Mouse (Mus musculus): ENCODE measurements around the gene Lrrc17. TPM values are rescaled to one million over a fixed set of nuclear protein-coding genes. Genes with fewer than 3 reads are reported as not detected.
"Not testable (repeated sequence)": the region's sequence is repeated elsewhere in the genome, so short reads cannot be mapped to it uniquely, and the experiment has no call there.

Gene Lrrc17
- polyA plus RNA-seq, 1 experiment from 2014 or later = 14.3 TPM

DNA sequence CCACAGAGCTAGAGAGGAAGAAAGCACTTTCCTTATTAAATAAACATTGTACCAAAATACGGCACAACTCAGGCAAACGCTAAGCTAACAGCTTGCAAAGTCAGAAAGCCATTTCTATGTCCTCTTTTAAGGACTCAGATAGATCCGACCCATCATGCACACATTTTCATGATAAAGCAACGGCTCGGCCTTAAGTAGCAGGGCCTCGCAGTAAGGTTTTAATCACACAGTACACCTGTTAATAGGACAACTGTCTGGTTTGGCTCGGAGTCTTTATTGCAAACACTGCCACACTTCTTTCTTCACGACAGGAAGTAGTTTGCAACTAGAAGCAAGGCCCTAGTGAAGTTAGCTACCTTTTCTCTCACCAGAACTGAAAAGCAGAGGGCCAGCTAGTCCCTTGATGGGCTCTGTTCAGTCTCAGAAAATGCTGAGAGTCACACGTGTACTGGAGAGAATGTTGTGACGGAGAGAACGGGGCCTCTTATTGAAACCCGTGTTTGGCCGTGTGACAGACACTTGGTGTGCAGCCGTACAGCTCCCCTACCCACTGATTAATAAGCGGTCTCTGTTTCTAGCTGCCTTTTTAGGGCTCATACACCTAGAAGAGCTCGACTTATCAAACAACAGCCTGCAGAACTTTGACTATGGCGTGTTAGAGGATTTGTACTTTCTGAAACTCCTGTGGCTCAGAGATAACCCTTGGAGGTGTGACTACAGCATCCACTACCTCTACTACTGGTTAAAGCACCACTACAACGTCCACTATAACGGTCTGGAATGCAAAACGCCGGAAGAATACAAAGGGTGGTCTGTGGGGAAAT, 31.2 kb downstream of the Lrrc17 start:
- H3K27ac ChIP-seq (replicated peaks) = peak overlapping the region; percentile 64
- H3K4me2 ChIP-seq = peak overlapping the region; percentile 39
- no peaks in the 10 kb centered on the region for H3K9me3 ChIP-seq
- H3K27me3 ChIP-seq (replicated peaks) = no peaks in the 10 kb centered on the region
- ATAC-seq (ENCODE audit: extremely low read depth, insufficient number of reproducible peaks, low FRiP score, low TSS enrichment) = no peak; the same call in 1 of the 2 replicates
- no peaks in the 10 kb centered on the region for H3K36me3 ChIP-seq
- 50% methylated on average over 21 of the region's 21 CpGs for WGBS
- no peak overlapping the region for H3K4me3 ChIP-seq
- H3K4me1 ChIP-seq = peaks cover 15% of the 10 kb centered on the region
- H3K9ac ChIP-seq = no peak overlapping the region

DNA sequence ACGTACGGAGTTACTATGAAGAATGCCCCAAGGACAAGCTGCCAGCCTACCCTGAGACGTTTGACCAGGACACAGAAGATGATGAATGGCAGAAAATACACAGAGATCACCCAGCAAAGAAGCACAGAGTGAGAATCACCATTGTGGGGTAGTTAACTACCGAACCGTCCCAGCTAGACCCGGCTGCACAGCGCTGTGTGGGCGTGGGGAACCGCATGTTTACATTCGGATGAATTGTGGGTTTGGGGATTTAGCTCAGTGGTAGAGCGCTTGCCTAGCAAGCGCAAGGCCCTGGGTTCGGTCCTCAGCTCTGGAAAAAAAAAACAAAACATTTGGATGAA, 31.8 kb downstream of the Lrrc17 start:
- Histone ChIP-seq H3K9me3 (no peaks in the 10 kb centered on the region), H3K9ac (no peak overlapping the region), H3K27me3 (replicated peaks) (no peaks in the 10 kb centered on the region), H3K4me2 (peak overlapping the region; percentile 39), H3K27ac (replicated peaks) (peak overlapping the region; percentile 64), H3K36me3 (no peaks in the 10 kb centered on the region), H3K4me3 (no peak overlapping the region), H3K4me1 (peaks cover 15% of the 10 kb centered on the region)
- ATAC-seq (ENCODE audit: extremely low read depth, insufficient number of reproducible peaks, low FRiP score, low TSS enrichment) = no peak
- 75% methylated on average over 13 of the region's 13 CpGs for WGBS

GRCm38 (mm10) chr5:21578136-21578535, 34.8 kb downstream of the Lrrc17 start:
- Histone ChIP-seq H3K9me3 (no peaks in the 10 kb centered on the region), H3K36me3 (no peaks in the 10 kb centered on the region), H3K4me3 (no peak overlapping the region), H3K27ac (replicated peaks) (no peak overlapping the region), H3K9ac (no peak overlapping the region), H3K4me2 (no peak overlapping the region), H3K4me1 (peaks cover 32% of the 10 kb centered on the region), H3K27me3 (replicated peaks) (no peaks in the 10 kb centered on the region)
- 80% methylated on average over 3 of the region's 3 CpGs for WGBS
- no peak for ATAC-seq (ENCODE audit: extremely low read depth, insufficient number of reproducible peaks, low FRiP score, low TSS enrichment)

GRCm38 (mm10) chr5:21586763-21587162, 43.4 kb downstream of the Lrrc17 start:
- H3K27me3 ChIP-seq (replicated peaks) = no peaks in the 10 kb centered on the region
- 58% methylated on average over 6 of the region's 6 CpGs for WGBS
- H3K4me2 ChIP-seq = no peak overlapping the region
- no peak overlapping the region for H3K27ac ChIP-seq (replicated peaks)
- H3K9me3 ChIP-seq = no peaks in the 10 kb centered on the region
- peaks cover 21% of the 10 kb centered on the region for H3K4me1 ChIP-seq
- H3K36me3 ChIP-seq = no peaks in the 10 kb centered on the region
- no peak overlapping the region for H3K9ac ChIP-seq
- H3K4me3 ChIP-seq = no peak overlapping the region
- no peak for ATAC-seq (ENCODE audit: extremely low read depth, insufficient number of reproducible peaks, low FRiP score, low TSS enrichment)

DNA sequence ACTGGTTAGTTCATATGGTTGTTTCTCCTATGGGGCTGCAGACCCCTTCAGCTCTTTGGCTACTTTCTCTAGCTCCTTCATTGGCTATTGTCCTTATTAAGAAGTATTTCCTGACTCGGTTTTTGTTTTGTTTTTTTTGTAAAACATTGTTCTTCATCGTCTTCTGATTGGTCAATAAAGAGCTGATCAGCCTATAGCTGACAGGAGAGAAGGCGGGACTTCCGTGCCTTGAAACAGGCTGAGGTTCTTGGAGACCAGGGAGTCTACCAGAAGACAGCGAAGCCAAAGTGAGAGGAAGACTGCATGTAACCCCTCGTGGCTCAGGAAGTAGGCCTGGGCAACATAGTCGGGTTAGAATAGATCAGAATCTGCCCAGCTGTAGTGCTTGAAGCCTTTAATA, 44.3 kb downstream of the Lrrc17 start:
- Histone ChIP-seq H3K27ac (replicated peaks) (no peak overlapping the region), H3K4me2 (peak overlapping the region; percentile 46; the same call in 1 of the 2 replicates), H3K4me1 (peaks cover 12% of the 10 kb centered on the region), H3K27me3 (replicated peaks) (no peaks in the 10 kb centered on the region), H3K9ac (no peak overlapping the region), H3K36me3 (no peaks in the 10 kb centered on the region), H3K9me3 (no peaks in the 10 kb centered on the region), H3K4me3 (no peak overlapping the region)
- 58% methylated on average over 7 of the region's 7 CpGs for WGBS
- no peak for ATAC-seq (ENCODE audit: extremely low read depth, insufficient number of reproducible peaks, low FRiP score, low TSS enrichment)

- Histone ChIP-seq H3K4me3 (peak overlapping the region; percentile 22; the same call in 1 of the 2 replicates), H3K27me3 (replicated peaks) (no peaks in the 10 kb centered on the region), H3K4me1 (peaks cover 7% of the 10 kb centered on the region), H3K27ac (replicated peaks) (no peak overlapping the region), H3K36me3 (no peaks in the 10 kb centered on the region), H3K9ac (no peak overlapping the region), H3K9me3 (no peaks in the 10 kb centered on the region), H3K4me2 (peak overlapping the region; percentile 46)
- ATAC-seq (ENCODE audit: extremely low read depth, insufficient number of reproducible peaks, low FRiP score, low TSS enrichment) = no peak
- WGBS = 37% methylated on average over 13 of the region's 13 CpGs
Observed at GRCm38 (mm10) chr5:21588220-21588619, 44.9 kb downstream of the Lrrc17 start.

GRCm38 (mm10) chr5:21592106-21592505, 48.7 kb downstream of the Lrrc17 start:
- WGBS = 65% methylated on average over 2 of the region's 2 CpGs
- no peak overlapping the region for H3K27ac ChIP-seq (replicated peaks)
- H3K9ac ChIP-seq = no peak overlapping the region
- H3K36me3 ChIP-seq = no peaks in the 10 kb centered on the region
- H3K4me2 ChIP-seq = no peak overlapping the region
- ATAC-seq (ENCODE audit: extremely low read depth, insufficient number of reproducible peaks, low FRiP score, low TSS enrichment) = no peak
- no peak overlapping the region for H3K4me3 ChIP-seq
- peaks cover 7% of the 10 kb centered on the region for H3K4me1 ChIP-seq
- H3K9me3 ChIP-seq = no peaks in the 10 kb centered on the region
- H3K27me3 ChIP-seq (replicated peaks) = no peaks in the 10 kb centered on the region

GRCm38 (mm10) chr5:21593201-21593709, 49.9 kb downstream of the Lrrc17 start:
- Histone ChIP-seq H3K36me3 (no peaks in the 10 kb centered on the region), H3K4me2 (no peak overlapping the region), H3K9me3 (no peaks in the 10 kb centered on the region), H3K9ac (no peak overlapping the region), H3K4me1 (peaks cover 2% of the 10 kb centered on the region; the same call in 1 of the 2 replicates), H3K27ac (replicated peaks) (no peak overlapping the region), H3K27me3 (replicated peaks) (no peaks in the 10 kb centered on the region), H3K4me3 (no peak overlapping the region)
- ATAC-seq (ENCODE audit: extremely low read depth, insufficient number of reproducible peaks, low FRiP score, low TSS enrichment) = no peak
- 74% methylated on average over 9 of the region's 9 CpGs for WGBS

DNA sequence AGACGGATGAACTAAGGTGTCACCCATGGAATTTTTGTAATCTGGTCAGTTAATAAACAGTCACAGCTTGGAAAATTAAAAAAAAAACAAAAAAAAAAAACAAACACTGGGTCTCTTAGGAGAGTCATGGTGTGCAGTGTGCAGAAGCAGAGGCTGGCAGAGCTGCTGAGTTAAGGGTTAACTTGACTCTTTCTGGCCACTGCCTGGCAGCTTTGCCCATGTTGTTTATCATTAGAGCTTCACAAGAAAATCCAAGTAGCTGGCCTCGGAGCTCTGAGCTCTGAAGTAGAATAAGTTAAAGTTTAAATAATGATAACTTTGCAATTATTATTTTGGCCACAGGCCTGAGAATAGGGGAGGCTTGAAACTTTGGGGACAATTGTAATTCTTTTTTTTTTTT, 56.2 kb downstream of the Lrrc17 start:
- not testable (repeated sequence) for H3K4me3 ChIP-seq

GRCm38 (mm10) chr5:21599961-21600360, 56.6 kb downstream of the Lrrc17 start:
- no peak for ATAC-seq (ENCODE audit: extremely low read depth, insufficient number of reproducible peaks, low FRiP score, low TSS enrichment)
- no peak overlapping the region for H3K4me2 ChIP-seq
- no peaks in the 10 kb centered on the region for H3K27me3 ChIP-seq (replicated peaks)
- no peak overlapping the region for H3K9ac ChIP-seq
- H3K36me3 ChIP-seq = no peaks in the 10 kb centered on the region
- no peak overlapping the region for H3K27ac ChIP-seq (replicated peaks)
- no peak overlapping the region for H3K4me3 ChIP-seq
- no peaks in the 10 kb centered on the region for H3K4me1 ChIP-seq
- no peaks in the 10 kb centered on the region for H3K9me3 ChIP-seq
- 81% methylated on average over 4 of the region's 4 CpGs for WGBS

More for the DNA sequence above, 56.2 kb downstream of the Lrrc17 start:
- not testable (repeated sequence) for H3K9ac ChIP-seq; ATAC-seq (ENCODE audit: extremely low read depth, insufficient number of reproducible peaks, low FRiP score, low TSS enrichment); H3K4me2 ChIP-seq; H3K4me1 ChIP-seq; H3K27me3 ChIP-seq (replicated peaks); H3K36me3 ChIP-seq; H3K9me3 ChIP-seq; H3K27ac ChIP-seq (replicated peaks)
- WGBS = 57% methylated on average over 2 of the region's 2 CpGs

GRCm38 (mm10) chr5:21605936-21606335, 62.6 kb downstream of the Lrrc17 start:
- Histone ChIP-seq H3K4me3 (no peak overlapping the region), H3K9me3 (no peaks in the 10 kb centered on the region), H3K27me3 (replicated peaks) (no peaks in the 10 kb centered on the region), H3K36me3 (no peaks in the 10 kb centered on the region), H3K4me1 (no peaks in the 10 kb centered on the region), H3K4me2 (no peak overlapping the region), H3K9ac (no peak overlapping the region), H3K27ac (replicated peaks) (no peak overlapping the region)
- no peak for ATAC-seq (ENCODE audit: extremely low read depth, insufficient number of reproducible peaks, low FRiP score, low TSS enrichment)
- 60% methylated on average over 6 of the region's 6 CpGs for WGBS

All from heart, embryonic 13.5 days (tissue).